Mouse (Mus musculus) testis, postnatal 14 days (tissue): Measurements from ENCODE around the gene Krtap16-3.

Experiments
- DNase-seq: peaks from one replicate; pipeline ENCODE4 v3.0.0; 2021; ENCODE audit warnings: low spot score

Gene Krtap16-3

DNA sequence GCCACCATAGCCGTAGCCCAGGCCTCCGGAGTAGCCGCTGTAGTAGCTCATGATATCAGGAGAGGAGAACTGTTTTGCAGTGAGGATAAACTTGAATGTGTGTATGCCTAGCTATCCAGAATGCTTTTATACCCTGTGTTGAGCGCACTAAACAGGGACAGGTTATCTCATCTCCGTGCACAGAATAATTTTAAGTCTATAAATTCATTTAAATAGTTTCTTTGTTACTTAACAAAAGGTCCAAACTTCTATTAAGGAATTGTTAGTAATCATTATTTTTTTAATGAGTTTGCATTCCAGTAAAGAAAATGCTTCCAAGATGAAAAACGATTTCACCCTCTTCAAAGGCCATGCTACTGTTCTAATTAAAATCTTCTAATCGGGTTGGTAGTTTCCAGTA is at the start of gene Krtap16-3:
Gene Krtap16-3 (minus strand): TSS at position 101 of the 400 bp plus-strand sequence.
- no peak for DNase-seq

GRCm38 (mm10) chr16:89010659-89011058 is 48.0 kb upstream of the Krtap16-3 start, which contains the start of gene Krtap22-2:
Krtap22-2 (minus strand) TSS chr16:89010759.
- DNase-seq, result no peak

DNA sequence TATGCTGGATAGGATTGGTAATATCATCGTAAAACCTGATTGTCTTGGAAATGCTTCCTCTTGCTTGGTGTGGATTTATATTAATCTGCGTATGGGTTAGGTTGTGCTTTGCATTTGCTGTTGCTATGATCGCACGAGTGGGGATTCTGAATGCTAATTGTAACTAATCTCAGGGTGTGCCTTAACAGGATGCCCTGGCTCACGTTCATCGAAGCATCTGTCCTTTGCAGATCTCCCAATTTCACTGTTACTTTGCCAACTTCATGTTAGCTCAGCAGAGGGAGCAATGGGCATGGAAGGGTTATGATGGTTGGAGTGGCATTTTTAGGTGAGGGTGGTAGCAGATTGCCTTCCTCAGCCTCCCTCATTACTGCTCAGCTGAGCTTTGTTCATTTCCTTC is 21.6 kb downstream of the Krtap16-3 start:
- DNase-seq, result no peak

GRCm38 (mm10) chr16:88938252-88938651 is 24.4 kb downstream of the Krtap16-3 start:
- peak; percentile 7 for DNase-seq

DNA sequence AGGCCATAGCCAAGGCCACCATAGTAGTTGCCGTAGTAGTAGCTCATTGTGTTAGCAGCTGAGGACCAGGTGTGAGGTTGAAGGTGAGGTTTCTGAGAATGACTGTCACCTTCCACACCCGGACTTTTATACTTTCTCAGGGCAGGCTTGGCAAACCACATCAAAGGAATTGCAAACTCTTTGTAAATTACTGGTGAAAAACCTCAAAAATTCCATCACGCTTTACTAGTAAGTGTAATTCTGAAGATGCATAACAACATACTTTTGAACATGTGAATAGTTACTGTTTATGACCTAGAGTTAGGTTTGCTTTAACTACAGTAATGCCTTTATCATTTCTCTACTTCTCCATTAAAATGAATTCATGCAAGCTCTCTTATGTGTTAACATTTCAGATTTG is 30.5 kb downstream of the Krtap16-3 start, which contains the start of gene Krtap19-9b:
Gene Krtap19-9b (minus strand): TSS at position 101 of the 400 bp plus-strand sequence.
- no peak for DNase-seq
